Mouse (Mus musculus): Measurements from ENCODE around the gene Gnaq.

The Gnaq gene

DNA sequence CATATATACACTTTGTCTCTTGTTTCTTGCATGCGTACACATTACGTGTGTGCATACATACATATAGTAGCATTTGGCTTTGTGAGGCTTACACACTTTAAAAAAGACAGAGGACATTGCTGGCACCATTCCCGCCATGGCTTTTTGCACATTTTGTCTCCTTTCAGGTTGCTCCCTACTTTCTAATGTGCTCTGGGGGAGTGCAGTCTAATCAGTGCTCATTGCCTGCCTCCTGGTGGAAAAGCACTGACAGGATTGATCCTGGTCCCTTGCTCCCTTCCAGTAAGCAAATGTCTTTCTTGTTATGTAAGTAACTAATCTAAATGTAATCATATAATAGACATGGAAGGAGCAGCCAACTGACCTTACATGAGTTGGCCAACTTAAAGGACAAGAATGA, 65.5 kb downstream of the Gnaq start:
- DNase-seq (ENCODE audit: low read depth, low spot score) = no peak

DNA sequence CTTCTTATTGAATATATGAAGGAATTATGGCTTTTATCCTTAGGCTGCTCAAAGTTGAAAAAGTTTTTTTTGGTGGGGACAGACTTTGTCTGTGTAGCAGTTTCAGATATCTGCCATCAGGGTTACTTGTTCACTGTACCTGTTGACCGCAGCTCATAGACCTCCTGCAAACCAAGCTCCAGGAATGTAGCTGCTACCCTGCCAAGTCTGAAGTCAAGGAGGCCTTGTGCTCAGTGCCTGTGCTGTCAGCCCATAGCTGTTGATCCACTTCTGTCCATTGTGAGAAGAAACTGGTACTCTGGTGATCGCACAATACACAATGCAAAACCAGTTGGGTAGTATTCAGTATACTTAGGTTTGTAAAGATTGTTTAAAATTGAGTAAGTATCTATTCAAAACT, 68.7 kb downstream of the Gnaq start:
- DNase-seq (ENCODE audit: low read depth, low spot score) = no peak

DNA sequence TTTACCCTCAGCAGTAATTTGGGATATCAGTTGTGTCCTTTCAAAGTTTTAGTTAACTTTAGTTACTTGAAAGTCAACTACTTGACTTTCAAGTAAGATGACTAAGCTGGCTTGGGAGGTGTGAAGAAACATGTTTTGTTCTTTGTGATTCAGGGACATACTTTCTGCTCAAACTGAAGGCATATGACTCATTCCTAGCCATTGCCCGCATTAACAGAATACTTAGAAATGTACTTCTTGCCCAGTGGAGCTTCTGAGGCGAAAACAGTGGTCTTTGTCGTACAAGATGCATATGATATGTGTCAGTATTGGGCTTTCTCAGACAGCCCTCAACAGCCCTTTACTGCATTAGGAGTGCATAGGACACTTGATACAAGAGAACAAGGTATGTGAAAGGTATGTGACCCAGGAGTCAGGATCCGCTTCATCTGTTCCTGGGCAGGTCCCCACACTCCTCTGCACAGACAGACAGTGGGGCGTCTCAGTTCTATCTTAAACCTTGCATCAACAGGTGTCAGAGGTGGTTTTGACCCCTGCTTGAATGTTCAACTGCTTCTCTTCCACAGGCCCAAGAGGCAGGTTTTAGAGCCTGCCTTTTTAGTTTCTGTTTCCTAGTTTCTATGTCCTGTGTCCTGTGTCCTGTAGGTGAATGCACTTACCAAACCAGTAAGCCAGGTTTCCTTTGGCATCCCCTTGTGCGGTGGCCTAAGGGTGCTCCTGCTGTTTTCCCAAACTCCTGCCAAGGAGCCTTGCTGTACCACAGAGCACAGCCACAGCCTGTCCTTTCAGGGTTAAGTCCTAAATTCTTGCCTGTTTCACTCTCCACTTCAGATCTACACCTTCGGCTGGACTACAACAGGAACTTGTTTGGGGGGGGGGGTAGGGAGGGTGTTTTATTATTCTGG, 72.4 kb downstream of the Gnaq start:
- peak; percentile 47 for DNase-seq (ENCODE audit: low read depth, low spot score)

DNA sequence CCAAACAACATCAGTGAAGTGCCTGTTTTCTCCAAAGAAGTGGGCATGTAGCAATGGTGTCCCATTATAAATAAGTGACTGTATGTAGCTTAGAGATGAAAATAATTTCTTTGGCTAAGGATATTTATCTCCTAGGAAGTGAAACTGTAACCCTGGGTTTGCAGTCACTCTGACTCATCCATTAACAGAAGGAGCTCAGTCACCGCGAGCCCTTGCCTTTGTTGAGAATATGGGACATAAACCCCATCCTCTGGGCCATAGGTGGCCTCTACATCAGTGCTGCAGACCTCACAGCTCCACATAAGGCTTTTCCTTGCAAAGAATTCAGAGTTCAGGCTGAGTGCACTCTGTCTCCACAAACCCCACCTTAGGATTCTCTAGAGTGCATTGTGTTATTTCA, 77.0 kb downstream of the Gnaq start:
- DNase-seq (ENCODE audit: low read depth, low spot score) = no peak

DNA sequence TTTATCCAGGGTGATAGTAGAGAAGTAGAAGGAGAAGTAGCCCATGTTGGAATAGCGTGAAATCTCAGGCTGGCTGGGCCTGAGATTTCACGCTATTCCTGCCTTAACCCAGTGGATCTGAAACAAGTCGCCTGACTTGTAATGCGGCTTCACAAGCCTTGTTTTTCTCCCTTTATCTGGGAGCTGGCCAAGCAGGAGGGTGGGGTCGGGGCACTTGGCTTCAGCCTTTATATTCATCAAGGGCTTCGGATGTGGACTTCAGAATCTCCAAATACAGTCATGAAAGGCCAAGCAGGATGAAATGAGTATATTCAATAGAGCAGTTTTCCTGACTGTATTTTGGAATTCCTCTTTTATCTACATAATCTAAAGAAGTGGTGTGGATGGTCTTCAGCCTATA, 82.3 kb downstream of the Gnaq start:
- DNase-seq (ENCODE audit: low read depth, low spot score) = no peak

DNA sequence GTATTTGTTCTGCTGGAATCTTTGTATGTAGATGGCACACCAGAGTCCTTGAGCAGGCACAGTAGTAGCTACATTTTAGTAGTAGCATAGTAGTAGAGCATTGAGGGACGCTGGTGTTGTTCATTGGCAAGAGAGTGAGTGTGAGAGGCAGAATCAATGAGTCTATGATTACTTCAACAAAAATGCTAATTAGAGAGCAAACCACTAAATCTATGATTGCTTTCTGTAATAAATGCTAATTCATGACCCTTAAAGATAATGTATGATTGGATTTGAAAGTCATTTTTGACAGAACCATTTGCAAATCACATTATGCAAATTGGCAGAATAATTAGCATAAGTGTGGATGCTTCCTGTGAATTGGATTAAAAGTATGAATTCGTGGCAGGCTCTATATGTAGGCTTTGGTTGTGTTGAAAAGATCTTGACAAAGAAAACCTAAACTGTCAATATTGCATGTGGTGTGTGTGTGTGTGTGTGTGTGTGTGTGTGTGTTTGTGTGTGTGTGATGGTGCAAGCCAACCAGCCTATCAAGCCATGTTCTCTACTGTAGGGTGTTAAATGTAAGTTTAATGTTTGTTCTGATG, 82.9 kb downstream of the Gnaq start:
- no peak for DNase-seq (ENCODE audit: low read depth, low spot score)

DNA sequence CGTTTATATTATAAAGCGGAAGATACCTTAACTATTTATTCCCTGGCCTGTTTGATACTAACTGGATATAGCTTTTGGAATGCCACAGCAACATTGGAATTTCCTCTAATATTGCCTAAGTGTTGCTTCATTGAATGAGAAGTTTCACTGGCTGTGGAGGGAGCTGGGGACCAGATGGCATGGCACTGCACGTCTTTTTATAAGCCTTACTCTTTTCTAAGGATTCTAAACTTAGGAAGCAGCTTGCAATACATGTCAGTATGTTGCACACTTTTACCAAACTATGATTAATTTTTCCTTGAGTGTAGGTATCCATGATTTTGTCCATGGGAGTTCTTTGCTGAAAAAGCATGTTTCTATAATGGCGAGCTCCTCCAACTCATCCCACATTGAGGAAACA, 87.3 kb downstream of the Gnaq start:
- peak; percentile 43 for DNase-seq (ENCODE audit: low read depth, low spot score)

DNA sequence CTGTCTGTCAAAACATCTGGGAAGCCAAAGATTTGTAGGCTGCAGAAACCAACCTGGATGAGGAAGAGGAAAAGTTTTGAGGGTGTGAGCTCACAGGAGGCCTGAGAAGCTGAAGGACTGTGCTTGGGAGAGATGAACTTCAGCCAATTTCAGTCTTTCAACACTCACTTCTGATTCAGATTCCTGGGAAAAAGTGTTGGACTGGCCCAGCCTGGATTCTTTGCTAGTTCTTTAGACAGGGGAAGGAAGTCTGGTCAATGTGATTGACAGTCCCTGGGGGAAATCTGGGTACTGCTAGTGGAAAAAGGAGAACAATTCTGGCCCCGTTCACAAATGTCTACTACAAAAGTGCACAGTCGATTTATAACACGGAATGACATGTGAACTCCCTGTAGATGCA, 89.9 kb downstream of the Gnaq start:
- DNase-seq (ENCODE audit: low read depth, low spot score) = no peak

DNA sequence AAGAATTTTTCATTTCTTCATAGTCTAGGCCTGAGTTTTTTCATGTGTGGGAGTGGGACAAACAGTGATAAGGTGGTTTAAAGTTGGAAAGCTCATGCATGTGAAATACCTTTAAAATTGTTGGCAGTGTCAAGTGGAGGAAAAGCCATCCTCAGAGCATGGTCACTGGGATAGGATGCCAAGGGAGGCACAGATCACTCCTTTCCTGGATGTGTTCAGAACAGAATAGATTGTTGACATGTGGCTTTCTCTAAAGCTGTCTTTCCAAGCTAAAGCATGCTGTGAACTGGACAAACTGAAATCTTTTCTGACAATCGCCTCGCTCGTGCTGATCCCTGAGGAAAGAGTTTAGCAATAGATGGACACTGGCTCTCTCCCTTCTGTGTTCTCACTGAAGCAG, 90.5 kb downstream of the Gnaq start:
- DNase-seq (ENCODE audit: low read depth, low spot score) = no peak

DNA sequence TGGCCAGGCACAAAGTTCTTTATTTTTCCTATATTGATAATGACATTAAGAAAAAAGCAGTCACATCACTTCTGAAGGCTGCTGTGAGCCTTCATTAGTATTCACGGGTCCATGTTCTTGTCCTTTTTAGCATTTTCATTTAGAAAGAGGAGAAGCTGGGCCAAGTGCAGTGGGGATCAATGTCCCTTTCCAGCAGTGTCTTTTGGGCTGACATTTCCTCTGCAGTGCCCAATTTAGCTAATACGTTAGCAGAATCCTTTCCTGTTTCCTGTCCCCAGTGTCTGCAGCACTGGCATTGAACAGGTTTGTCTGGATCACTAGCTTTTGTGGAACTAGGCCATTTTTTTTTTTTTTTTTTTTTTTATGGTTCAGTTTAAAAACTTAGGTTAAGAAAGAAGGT, 92.2 kb downstream of the Gnaq start:
- no peak for DNase-seq (ENCODE audit: low read depth, low spot score)

DNA sequence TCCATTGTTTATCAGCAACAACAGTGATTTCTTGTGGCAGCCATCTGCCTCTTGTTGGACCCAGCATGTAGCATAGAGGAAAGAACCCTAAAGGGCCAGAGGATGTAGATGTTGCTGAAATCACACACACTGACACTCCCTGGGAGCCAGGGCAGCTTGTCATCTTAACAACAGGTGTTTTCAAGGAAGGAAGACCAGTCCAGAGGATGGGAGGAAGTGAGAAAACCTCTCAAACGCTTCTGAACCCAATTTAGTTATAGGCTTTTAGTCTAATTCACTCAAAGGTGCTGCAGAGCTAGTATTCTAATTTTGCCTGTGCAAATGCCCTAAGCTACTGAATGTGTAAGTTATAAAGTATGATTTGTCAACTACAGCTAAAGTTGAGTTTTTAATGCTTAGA, 99.0 kb downstream of the Gnaq start:
- no peak for DNase-seq (ENCODE audit: low read depth, low spot score)

DNA sequence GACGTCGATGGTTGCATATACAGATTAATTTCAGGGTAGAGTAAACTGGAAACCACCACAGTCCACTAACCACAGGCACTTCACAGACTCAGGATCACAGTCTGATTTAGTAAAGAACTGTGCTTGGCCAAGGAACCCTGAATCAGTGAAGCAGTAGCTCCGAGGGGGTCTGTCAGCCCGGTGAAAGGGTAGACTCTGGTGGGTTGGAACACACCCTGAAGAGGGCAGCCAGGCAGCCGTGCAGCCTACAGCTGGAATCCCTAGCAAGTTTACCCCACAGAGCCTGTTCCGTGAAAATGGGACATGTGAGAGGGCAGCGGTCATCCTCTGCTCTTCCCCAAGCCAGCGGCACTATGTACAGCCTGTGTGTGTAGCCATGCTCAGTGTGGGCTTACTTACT, 103.0 kb downstream of the Gnaq start:
- DNase-seq (ENCODE audit: low read depth, low spot score) = no peak

DNA sequence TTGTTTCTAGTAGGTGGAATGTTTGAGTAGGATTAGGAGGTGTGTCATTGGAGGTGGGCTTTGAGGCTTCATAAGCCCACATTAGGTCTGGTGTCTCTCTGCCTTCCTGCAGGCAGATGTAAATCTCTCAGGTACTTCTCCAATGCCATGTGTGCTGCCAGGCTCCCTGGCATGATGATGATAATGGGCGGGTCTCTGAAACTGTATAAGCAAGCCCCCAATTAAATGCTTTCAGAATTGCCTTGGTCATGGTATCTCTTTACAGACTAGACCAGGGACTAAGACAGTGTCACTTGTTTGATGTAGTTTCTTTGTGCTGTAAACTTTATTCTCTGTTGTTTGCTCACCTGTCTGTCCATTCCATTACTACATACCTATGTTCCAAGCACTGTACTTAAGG, 104.4 kb downstream of the Gnaq start:
- DNase-seq (ENCODE audit: low read depth, low spot score) = no peak

DNA sequence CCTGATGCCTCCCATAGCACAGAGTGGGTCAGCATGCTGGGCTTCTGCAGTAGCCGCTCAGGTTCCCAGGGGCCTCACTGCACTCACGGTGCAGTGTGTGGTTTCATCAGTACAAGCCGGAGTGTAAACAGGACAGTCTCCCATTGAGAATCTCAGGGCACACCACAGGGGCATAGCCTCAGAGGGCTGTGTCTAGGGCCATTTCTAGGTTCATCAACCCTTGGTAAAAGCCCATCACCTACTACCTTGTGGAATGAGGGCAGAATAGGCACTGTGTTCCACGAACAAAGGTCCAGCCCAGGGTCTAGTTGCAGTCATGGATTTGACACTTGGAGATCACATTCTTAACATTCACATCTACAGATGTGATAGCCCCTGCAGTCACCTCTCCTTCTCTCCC, 105.4 kb downstream of the Gnaq start:
- no peak for DNase-seq (ENCODE audit: low read depth, low spot score)

DNA sequence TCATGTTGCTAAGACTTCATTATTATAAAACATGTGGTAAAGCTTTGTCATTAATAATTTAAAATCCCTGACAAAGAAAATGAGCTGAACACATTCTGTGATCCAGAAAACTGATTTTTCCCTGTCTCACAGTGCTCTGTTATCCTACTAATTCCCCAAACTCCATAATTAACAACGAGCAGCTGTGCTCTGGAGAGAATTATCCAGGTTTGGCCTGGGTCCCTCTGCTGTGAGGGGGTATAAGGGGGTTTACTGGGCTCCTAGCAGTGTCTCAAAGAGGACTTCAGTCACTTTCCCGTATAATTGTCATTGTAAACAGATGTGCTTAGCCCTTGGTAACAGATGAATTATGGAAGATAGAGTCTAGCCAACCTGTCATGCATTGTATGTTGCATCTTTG, 105.9 kb downstream of the Gnaq start:
- no peak for DNase-seq (ENCODE audit: low read depth, low spot score)

DNA sequence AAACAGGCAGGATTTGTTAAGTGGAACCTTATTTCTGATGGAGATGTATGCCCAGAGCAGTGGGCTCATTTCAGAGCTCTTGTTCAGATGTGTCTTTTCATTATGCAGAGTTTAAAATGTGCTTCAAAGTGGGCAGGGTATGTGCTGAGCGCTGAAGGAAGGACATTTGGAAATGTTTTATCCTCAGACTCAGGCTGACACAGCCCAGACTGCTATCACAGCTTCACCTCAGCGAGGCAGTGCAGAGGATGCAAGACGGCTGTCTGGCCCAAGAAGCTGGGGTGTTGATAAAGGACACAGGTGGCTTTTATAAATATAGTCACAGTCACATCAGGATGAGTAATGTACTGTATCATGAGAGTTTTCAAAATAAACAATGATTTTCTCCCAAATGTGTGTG, 110.1 kb downstream of the Gnaq start:
- no peak for DNase-seq (ENCODE audit: low read depth, low spot score)

DNA sequence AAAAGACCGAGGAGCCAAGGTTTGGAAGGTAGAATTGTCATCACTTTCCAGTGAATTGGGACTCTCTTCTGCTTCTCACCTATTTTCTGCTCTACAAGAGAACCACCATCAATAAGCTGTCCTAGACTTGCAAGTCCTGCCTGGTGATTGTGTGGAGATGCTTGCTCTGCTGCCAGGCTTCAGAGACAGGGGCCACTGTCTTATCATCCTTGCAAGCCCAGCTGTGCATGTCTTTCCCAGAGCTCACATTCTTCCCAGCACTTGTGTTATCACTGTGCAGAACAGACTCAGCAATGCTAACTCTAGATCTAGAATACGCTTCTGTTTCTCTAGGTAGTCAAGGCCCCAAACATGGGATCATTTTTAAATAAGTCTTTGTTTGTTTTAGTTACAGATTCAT, 116.4 kb downstream of the Gnaq start:
- DNase-seq (ENCODE audit: low read depth, low spot score) = no peak

DNA sequence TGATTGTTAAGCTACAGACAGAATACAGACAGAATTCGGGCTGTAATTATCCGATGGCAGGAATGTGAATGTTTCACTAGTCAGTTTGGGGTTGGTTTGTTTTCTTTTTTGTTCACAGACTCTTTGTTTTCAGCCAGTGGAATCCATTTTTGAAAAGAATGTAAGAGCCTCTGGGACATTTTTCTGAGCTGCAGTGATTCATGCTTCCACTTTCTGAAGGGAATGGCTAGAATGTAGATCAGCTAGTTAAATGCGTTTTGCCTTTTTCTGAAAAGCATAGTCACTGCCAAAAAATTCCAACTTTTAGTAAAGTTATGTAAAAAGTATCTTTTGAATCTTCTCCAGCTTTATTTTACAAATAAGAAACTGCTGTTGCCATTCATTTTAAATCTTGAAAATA, 118.3 kb downstream of the Gnaq start:
- no peak for DNase-seq (ENCODE audit: low read depth, low spot score)

DNA sequence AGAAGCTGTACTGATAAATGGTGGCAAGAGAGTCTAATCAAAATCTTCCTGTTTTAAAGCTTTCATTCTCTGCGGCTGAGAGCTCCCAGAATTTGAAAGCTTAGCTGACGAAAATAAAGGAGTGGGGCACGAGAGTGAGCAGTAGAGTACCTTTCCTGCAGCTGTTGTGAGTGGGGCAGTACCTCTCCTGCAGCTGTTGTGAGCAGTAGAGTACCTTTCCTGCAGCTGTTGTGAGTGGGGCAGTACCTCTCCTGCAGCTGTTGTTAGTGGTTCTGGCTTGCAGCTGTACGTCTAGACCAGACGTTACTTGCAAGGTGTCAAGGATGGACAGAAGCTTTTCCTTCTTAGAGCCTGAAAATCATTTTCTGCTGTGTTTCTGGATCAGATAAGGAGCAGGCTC, 119.2 kb downstream of the Gnaq start:
- no peak for DNase-seq (ENCODE audit: low read depth, low spot score)

DNA sequence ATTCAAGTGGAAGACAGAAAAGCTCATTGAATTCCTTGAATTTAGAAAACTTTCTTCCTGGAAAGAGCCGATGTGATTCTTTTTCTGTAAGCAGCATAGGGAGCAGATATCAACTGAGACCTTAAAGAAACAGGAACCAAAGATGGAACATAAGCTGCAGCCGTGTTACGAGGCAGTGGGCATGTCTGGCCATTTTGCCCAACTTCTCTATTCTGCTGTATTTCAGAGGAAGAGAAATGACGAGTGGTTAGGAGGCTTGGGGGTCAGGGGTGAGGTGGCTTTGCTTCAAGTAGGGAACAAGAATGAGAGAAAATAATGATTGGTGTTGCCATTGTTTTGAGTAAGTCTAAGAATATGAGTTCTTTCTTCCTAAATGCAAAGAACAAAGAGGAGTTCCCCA, 120.1 kb downstream of the Gnaq start:
- no peak for DNase-seq (ENCODE audit: low read depth, low spot score)

DNA sequence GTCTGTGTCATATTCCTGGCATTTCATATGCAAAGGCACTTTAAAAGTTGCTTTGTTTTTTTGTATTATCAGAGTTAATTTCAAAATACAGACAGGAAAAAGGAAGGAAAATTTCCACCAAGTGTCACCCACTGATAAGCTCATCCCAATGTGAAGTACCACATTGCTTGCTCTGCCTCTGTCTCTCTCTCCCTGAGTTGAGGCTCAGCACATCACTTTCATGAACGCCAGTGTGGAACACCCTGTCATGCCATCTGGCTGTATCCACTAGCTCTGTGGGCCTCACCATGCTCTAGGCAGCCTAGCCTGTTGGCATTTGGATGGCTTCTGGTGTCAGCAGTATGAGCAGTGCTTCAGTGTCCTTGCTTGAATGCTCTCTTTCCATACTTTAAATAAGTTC, 122.2 kb downstream of the Gnaq start:
- no peak for DNase-seq (ENCODE audit: low read depth, low spot score)

DNA sequence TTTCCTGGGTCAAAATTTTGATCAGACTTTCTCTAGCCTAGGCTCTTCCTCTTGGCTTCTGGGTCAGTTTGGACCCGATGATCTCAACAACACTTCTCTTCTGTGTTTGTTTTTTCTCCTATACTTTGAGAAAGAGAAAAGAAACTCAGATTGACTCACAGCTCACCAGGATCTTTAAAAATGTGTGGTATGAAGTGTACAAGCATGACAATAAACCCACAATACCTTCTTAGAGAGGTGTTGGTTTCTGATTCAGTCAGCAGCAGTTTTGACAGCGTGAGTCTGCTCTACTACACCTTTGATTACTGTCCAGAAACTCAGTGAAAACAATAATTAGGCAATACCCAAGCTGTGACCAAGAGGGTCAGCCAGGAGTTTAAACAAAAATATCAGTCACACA, 122.7 kb downstream of the Gnaq start:
- DNase-seq (ENCODE audit: low read depth, low spot score) = no peak

DNA sequence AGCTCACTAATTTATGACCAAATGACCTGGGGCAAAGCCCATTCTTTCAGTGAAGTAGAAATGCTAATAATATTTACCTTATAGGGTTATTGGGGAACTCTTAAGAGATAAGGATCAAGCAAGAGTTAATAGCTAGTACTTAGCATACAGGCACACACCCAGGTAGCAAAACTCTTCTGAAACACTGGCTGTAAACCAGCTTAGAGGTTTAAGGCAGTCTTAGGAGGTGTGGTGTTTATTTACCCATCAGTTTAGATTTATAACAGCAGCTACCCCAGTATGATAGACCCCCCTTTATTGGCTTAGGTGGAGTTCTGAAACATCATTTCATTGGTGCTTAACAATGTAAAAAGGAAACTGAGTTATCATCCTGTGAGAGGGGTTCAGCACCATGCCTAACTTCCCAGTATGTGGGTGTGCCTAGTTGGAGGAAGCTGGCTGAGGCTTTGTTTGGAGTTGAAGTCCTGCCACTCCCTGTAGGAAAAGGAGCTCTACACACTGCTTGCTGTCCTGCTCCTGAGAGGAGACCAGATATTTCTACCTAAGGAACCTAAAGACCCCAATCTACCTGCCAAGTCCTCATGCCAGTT, 126.2 kb downstream of the Gnaq start:
- no peak for DNase-seq (ENCODE audit: low read depth, low spot score)

Measured in telencephalon, adult 2 months (tissue).